Mouse (Mus musculus) bone marrow macrophage, adult 2 months (primary cell): Measurements from ENCODE around the gene Tardbp.

Experiments used
- CTCF ChIP-seq: IDR thresholded peaks from 2 replicates; pipeline ENCODE4 v1.5.1; 2012; ENCODE audit warnings: low read depth, mild to moderate bottlenecking, low read length, moderate library complexity
- POLR2A ChIP-seq: IDR thresholded peaks from 2 replicates; pipeline ENCODE4 v1.6.1; 2012; ENCODE audit warnings: mild to moderate bottlenecking, low read depth, low read length, borderline replicate concordance

- no peak for TF ChIP-seq CTCF
- TF ChIP-seq POLR2A = no peak
These were observed 43.6 kb downstream of the Tardbp start for GRCm38 (mm10) chr4:148583257-148583656.
